Mouse (Mus musculus): ENCODE results near the gene Fgfr2. TPM values are rescaled to one million over a fixed set of nuclear protein-coding genes. Genes with fewer than 3 reads are reported as not detected.

The Fgfr2 gene
- total RNA-seq, 2 experiments from 2014 or later = 1.7 to 3.7 TPM

DNA sequence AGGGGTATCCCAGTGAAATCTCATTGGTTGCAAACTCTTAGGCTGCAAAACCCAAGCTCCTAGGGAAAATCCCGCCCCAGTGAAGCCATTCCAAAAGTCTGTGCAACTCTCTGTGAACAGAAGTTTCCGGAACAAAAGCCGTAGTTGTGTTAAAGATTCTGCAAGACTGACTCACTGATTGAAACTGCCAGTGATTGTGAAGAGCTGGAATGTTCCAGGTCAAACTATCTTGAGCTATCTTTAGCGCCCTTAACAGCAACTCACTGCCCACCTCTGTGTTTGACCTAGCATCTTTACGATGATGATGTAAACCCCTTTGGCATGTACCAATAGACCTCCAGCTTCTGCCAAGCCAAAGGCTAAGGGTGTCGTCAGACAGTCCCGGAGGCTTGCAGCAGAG, 999.9 kb downstream of the Fgfr2 start:
- no peak for ATAC-seq (replicated peaks; ENCODE audit: low FRiP score, poor library complexity, severe bottlenecking)

DNA sequence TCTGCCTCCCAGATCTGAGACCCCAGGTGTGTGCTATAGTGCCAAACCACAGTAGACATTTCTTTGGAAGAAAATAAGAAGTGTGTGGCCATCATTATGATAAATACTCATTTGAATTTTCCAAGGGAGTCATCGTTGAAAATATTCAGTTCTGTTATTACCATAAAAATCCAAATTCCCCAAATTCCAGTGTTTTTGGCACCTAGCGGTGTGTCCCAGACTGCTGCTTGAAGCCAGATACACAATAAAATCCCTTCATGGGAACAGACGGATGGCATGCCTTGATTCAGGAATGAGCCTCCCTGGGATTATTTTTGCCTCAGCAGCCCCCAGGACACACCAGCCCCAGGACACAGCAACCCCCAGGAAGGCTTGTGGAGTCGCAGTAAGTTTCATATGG, 1003.3 kb downstream of the Fgfr2 start:
- ATAC-seq (replicated peaks; ENCODE audit: low FRiP score, poor library complexity, severe bottlenecking) = no peak

DNA sequence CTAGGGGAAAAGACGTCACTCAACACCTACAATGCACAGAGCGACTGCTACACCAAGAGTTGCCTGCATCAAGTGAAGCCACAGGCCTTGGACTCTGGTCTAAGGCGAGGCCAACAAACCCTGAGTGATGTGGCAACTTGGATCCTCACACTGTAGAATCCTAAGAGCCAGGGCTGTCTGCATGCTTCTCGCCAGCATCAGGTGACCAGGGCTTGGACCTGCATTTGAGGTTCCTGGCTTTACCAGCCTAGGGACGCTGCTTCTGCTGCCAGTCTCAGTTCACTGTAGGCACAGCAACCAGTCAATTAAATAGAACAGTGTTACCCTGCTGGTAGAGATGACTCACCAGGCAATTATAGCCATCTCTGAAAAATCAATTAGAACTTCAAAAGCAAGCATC, 1011.4 kb downstream of the Fgfr2 start:
- ATAC-seq (replicated peaks; ENCODE audit: low FRiP score, poor library complexity, severe bottlenecking) = no peak

DNA sequence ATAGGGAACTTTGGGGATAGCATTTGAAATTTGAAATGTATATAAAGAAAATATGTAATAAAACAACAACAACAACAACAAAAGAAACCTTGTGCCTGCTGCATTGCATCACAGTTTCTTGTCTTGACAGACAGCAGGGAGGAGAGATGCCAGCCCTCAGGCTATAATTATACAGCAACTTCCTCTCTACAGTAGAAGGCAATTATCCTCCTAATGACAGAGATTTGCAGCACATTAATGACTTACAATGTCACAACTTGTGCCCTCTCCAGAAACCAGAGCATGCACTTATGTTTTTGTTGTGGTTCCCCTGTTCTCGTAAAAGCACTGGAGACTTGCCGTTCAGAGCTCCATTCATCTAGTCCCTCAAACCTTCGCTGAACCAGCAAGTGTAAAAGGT, 1012.8 kb downstream of the Fgfr2 start:
- ATAC-seq (replicated peaks; ENCODE audit: low FRiP score, poor library complexity, severe bottlenecking) = no peak

DNA sequence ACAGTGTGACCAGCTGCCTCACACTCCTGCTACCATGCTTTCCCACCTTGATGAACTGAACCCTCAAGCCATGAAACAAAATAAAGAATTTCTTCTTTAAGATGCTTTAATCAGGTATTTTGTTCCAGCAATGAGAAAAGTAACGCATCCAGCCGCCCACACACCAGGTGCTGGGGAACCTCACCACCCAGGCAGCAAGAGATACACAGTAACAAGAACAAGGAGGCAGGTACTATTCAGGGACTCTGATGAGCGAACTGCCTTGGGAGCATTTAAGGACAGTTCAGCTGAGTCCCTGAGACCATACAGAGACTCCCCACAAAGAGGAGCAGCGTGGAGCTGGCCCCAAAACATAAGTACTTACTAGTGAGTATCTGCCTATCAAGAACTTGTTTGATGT, 1016.3 kb downstream of the Fgfr2 start:
- no peak for ATAC-seq (replicated peaks; ENCODE audit: low FRiP score, poor library complexity, severe bottlenecking)

DNA sequence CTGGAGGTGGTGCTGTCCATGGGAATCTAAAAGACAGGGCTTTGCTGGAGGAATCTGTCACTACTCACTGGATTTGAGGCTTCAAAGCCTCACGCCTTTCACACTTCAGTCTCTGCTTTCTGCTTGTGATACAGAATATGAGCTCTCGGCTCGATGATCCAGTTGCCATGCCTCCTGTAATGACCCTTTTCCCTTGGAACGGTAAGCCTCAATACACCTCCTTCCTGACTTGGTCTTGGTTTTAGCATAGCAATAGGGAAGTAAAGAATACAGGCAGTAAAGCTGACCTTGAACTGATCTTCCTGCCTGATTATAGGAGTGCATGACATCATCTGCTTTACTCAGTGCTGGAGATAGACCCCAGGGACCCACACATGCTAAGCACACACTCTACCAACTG, 1017.8 kb downstream of the Fgfr2 start:
- no peak for ATAC-seq (replicated peaks; ENCODE audit: low FRiP score, poor library complexity, severe bottlenecking)

DNA sequence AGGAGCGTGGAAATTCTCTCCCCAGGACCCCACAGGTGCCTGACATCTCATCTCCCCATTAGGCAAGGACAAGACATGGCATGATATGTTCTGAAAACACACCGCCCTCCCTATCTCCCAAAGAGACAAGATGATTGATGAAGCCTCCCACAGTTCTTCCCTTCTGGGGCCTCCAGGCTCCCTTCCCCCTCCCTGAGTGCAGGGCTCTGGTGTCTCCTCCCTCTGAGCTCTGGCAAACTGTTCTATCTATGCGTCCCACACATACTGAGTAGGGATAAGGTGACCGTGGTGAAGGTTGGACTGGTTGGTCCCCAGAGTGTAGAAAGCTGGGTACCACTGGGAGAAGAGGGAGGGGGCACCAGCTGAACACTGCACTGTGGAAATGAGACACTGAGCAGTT, 1024.7 kb downstream of the Fgfr2 start:
- no peak for ATAC-seq (replicated peaks; ENCODE audit: low FRiP score, poor library complexity, severe bottlenecking)

DNA sequence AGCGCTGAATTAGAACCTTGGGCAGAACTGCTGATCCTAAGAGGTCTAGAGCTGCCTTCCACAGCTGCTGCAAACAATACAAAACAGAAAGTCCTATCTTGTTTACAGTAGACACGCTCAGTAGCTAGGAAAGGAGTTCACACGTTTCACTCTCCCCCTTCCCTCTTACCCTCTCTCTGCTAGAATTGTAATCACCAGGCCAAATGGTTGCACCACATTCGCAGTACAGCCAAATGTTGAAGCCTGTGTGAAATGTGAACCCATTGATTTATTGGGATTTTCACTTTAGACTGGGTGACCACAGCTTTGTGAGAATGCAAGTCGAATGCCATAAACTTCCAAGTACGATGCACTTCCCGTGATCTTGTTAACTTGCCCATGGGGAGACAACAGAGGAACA, 1028.5 kb downstream of the Fgfr2 start:
- ATAC-seq (replicated peaks; ENCODE audit: low FRiP score, poor library complexity, severe bottlenecking) = no peak

DNA sequence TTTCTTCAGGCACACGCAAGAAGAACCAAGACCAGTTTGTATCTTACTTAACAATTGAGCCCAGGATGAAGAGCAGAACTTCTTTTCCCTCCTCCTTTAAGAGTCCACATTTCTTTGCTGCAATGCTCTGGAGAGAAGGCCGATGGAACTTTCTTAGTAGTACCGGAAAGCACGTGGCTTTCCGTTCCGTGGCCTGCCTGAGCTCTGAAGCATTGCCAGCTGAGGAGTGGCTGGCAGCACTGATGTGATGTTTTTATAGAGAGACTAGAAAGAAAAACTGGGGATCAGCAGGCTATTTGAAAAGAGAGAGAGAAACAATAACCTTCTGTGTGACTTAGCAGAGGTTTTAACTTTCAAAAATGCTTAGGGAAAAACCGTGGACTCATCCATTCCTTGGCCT, 1031.6 kb downstream of the Fgfr2 start:
- ATAC-seq (replicated peaks; ENCODE audit: low FRiP score, poor library complexity, severe bottlenecking) = no peak

DNA sequence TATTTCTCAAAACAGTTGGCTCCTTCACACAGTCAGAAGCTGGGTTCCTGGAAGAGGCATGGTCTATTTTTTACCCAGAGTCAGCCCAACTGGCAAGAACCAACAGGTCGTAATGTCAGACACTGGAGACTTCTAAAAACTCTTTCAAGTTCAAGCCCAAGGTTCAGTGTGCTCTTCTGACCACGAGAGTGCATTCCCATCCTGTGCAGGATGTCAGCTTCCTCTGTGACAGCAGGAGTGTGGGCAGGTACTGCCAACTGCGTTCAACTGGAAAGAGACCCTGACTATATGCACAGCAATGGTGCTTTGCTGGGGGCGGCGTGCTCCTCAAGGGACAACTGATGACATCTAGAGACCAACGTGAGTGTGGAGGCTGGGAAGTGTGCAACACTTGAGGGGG, 1034.5 kb downstream of the Fgfr2 start:
- no peak for ATAC-seq (replicated peaks; ENCODE audit: low FRiP score, poor library complexity, severe bottlenecking)

DNA sequence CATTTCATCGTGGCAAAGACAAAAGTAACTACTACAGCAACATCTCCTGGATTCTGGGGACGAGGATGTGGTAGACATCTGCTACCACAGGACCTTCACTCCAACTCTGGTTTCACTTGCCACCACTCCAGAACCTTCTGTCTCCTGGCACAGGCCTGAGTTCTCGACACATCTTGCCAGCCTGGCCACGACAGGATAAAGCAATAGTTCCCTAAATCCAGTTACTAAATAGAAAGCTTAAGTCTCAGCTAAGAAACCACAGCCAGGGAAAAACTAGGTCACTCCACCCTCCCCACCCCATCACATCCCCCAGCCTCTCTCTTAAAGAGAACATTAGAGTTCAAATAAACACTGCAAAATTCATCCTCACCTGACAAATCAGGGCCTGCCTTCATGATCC, 1035.0 kb downstream of the Fgfr2 start:
- ATAC-seq (replicated peaks; ENCODE audit: low FRiP score, poor library complexity, severe bottlenecking) = no peak

DNA sequence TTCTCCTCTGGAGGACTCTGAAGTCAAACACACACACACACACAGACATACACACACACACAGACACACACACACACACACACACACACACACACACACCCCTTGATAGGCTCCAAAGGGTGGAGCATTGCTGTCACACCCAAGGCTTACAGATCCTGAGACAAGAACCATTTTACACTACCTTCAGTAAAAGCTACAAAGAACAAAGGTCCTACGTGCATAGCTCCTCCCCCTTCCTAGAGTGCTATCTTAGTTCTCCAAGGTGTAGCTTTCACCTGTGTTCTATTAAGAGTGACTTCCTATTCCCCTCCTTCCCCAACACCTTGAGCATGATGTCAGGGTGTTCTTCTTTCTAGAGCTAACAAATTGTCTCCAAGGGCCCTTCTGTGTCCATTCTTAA, 1047.3 kb downstream of the Fgfr2 start:
- no peak for ATAC-seq (replicated peaks; ENCODE audit: low FRiP score, poor library complexity, severe bottlenecking)

DNA sequence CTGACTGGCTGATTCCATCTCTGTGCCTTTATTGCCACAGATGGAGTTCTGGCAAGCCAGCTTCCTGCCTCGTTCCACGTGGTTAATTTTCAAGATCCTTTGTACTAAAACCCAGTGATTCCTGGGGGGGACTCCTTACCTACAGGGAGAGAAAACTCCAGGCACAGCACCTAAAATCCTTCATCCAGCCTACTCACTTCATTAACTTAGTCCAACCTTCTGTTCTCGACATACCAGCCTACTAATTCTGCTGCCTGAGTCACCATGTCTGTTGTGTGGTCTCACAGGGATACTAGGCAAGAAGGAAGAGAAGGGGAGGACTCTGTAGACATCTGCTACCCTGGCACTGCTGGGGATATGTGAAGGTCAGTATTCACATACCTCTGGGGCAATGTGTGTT, 1048.6 kb downstream of the Fgfr2 start:
- no peak for ATAC-seq (replicated peaks; ENCODE audit: low FRiP score, poor library complexity, severe bottlenecking)

DNA sequence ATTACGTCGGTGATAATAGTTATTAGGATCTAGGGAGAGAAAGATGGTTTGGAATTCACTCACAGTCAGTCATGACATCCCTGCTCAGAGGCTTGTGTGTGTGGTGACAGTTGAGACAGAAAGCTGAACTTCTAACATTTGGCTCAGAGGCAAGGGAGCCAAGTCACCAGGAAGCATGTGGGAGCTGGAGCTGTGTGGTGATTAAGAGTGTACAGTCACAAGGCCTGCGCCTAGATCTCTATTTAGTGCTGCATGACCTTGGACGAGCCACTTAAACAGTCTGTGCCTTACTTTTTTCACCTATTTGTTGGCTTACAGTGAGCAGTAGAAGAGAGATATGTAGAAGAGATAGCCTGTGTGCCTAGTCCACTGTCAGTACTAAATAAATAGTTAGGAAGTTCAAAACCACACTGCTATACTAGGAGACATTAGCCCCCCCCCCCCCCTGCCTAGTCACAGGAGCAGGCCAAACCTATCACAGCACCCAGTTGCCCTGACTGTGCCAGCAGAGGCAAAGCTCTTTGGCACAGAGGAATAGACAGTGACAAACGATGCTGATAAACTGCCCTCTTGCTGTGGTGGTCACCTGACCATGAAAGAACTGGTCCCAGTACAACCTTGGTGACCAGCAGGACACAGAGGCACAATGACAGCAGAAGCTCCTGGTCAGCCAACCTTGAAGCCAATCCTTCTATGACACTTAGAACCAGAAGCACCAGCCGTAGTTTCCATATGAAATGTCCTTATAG, 1052.1 kb downstream of the Fgfr2 start:
- ATAC-seq (replicated peaks; ENCODE audit: low FRiP score, poor library complexity, severe bottlenecking) = no peak

DNA sequence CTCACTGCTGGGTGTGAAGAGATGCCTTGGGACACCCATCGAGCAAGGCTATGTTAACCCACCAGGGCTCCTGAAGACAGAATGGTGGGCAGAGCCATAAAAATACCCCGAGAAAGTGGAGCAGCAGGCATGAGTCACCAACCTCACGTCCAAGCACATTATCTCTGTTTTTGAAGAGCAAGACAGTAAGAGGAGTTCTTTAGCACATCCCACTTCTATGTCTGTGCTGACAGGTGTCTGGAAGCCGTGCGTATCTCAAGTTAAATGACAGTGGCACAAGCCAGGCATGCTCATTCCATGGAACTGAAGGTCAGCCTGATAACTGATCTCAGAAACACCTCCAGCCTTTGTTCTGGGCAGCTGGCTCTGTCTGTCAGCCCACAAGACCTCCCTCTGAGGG, 1055.2 kb downstream of the Fgfr2 start:
- no peak for ATAC-seq (replicated peaks; ENCODE audit: low FRiP score, poor library complexity, severe bottlenecking)

DNA sequence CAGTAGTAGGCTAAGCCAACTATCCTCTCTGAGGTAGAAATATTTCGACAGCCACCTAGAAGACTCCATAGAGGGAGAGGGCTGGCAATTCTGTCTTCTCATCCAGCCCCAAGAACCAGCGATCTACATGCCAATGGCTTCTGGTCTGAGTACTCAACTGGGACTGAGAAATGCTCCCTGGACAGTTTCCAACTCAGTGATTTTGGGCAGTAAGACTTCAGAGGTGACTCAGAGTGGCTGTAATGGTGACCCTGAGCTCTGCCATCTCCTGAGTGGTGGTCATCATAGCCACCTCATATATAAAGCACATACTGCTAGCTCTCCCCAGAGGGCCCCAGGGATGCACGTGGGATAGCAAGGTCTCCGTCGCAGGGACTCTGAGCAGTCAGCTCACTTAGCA, 1055.6 kb downstream of the Fgfr2 start:
- no peak for ATAC-seq (replicated peaks; ENCODE audit: low FRiP score, poor library complexity, severe bottlenecking)

DNA sequence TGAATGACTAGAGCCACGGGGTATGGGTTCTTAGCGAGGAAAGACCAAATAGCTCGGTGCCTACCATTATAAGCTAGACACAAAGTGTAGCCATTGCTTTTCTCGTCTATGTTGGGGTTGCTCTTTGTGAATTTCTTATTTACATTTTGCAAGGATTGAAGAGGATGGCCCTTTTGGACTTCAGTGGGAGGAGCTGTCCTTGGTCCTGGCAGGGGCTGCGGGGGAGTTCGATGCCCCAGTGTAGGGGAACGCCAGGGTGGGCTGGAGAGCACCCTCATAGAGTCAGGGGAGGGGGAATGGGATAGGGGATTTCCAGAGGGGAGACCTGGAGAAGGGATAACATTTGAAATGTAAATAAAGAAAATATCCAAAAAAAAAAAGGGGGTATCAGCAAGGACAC, 1063.0 kb downstream of the Fgfr2 start:
- ATAC-seq (replicated peaks; ENCODE audit: low FRiP score, poor library complexity, severe bottlenecking) = no peak

DNA sequence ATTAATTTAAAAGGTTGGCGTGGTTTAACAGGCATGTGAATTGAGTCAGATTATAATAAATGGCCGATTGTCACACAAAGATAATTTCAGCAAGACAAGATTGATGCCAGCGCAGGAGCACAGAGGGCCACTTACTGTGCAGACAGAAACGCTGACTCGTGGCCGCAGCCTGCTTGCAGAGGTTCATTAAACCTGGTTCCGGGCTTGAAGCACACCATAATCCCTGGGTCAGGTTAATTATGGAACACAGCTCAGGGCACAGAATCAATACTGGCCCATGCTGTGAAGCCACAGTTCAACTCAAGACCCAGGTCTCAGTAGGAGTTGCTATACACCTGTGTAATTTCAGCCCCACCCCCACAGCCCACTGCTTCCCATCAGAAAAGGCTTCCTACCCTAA, 1066.6 kb downstream of the Fgfr2 start:
- no peak for ATAC-seq (replicated peaks; ENCODE audit: low FRiP score, poor library complexity, severe bottlenecking)

DNA sequence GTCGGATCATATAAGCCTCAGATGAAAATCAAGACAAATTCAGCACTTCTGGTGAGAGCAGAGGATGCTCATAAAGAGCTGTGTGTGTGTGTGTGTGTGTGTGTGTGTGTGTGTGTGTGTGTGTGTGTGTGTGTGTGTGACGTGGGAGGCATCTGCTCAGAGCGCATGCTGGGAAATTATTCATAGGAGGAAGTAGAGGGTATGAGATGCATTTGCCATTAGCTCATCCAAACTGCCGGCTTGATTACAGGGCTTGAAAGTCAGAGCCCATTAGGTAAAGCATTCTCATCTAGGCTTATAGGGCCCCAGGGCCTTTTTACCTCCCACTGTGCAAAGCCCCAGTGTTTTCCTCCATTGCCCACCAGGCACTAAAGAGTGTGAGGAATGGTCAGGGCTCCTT, 1076.5 kb downstream of the Fgfr2 start:
- no peak for ATAC-seq (replicated peaks; ENCODE audit: low FRiP score, poor library complexity, severe bottlenecking)

DNA sequence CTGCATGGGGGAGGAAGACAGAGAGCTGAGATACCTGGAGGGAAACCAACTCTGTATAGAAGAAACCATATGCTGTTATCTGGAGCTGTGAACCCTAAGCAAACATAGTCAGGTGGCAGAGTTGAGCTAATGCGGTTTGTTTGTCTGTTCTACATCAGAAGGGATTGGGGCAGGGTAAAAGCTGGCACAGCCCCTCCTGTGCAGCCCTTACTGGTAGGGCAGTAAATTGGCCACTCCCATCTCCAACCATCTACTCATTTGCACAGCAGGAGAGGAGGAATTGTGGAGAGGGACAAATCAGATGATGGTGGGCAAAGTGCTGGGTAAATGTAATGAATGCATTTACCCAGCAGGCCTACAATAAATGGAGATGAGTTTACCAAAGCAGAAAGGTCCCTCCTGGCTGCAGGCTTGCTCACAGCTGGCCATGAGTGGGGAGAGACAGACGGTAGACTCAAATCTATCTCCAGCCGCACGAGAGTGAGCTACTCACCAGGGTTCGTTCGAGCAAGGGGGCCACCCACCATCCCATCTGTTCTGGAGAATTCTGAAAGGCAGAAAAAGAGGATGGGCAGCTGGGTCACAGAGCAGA, 1091.1 kb downstream of the Fgfr2 start:
- no peak for ATAC-seq (replicated peaks; ENCODE audit: low FRiP score, poor library complexity, severe bottlenecking)

DNA sequence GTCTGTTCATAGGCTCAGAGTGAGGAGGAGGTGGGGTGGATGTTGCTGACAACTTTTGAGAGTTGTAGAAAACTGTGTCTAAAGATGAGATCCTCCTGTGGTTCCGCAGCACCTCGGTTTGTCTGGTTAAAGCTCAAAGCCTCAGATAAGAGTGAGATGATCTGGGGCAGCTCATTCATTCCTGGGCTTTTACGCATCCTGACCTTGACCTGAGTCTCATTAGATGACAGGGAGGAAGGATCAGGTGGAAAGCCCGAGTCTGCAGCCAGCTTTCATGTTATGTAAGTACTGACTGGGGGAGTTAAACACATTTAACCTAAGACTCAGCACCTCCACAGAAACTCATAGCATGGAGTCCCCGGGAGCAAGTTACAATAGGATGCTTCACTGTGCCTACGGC, 1096.5 kb downstream of the Fgfr2 start:
- no peak for ATAC-seq (replicated peaks; ENCODE audit: low FRiP score, poor library complexity, severe bottlenecking)

DNA sequence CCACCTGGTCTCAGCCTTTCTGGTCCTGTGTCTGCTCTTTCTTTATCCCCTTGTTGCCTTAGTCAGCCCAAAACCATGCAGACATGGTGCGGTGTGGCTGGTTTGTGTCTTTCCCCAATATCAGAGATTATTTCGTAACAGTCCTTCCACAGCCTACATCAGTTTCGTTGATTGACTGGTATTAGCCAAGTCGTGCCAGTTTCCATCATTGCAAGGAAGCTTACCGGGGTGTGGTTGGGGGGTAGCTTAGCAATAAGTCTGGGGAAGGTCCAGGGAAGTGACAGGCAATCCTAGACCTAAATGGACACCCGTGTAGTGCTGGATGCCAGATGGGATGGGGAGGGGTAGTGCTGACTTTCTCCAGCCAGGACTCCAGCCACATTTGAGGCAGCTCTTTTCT, 1097.6 kb downstream of the Fgfr2 start:
- ATAC-seq (replicated peaks; ENCODE audit: low FRiP score, poor library complexity, severe bottlenecking) = no peak
